Mouse (Mus musculus): Measurements from ENCODE around the gene Enc1.

Gene Enc1

DNA sequence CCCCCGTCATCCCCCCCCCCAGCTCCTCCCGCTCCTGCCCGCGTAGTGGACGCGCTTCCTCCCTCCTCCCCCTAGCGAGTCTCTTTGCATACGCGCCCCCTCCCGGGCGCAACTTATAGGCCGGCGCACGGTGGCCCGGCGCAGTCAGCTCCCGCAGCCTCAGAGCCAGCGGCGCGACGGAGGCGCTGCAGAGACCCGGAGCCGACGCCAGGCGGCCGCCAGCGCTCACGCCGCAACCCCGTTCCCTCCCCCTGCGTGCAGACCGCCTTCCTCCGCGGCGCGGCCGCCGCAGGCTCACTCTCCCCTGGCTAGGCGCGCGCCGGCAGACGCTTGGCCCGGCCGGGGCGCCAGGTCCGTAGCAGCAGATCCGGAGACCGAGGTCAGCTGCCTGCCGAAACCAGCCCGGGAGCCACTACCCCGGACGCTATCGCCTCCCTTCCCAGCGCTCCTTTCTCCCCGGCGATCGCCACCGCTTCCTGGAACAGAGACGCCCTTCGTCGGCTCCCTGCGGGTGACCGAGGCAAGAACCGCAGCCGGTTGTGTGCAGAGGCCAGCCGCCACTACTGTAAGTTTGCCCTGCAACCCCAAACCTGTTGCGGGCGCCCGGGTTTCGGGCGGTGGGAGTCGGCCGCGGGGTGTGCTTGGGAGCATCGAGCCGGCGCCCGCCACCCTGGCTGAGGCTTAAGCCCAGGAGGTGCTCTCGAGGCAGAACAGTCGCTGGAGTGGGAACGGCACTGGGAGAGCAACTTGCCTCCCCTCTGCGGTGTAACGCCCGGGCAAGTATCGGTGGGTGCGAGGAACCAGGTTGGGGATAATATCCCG lies at the start of gene Enc1:
Gene Enc1, plus strand, starts transcription at position 141 of the 822 bp plus-strand sequence.
- peak; percentile 94 for DNase-seq (ENCODE audit: low read depth)

DNA sequence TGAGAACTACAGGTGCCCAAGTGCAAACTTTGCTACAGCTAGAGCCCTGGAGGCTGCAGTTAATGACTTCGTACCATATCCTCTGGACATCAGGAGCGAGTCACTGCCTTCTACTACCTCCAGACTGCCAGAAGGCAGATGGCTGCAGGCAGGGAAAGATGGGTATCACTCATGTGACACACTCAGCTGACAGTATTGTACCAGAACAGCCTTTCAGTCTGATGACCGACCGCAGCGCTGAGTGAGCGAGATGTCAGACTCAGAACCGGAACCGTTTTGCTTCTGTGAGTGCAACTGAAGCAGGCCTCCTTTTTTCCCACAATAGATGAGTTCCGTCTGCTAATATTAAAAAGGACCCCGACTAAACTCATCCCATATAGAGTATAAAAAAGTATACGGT lies 48.3 kb upstream of the Enc1 start:
- DNase-seq (ENCODE audit: low read depth) = no peak

DNA sequence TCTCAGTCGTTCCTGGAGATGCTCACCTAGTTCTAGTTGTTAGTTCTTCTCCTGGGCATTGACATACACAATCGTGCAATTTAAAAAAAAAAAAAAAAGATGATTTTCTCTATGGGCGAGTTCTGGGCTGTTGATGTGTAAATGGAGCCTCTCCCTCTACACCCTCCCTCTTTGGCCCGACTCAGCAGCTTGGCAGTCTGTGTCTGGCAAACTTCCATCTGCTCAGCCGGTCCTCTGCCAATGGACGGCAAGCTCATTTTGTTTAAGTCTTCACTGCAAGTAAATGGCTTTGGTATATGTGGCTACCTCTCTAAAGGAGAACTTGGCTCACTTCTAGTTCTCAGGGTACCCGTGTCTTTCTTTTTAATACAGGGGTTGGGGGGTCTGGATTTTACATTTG lies 47.5 kb upstream of the Enc1 start:
- DNase-seq (ENCODE audit: low read depth) = no peak

DNA sequence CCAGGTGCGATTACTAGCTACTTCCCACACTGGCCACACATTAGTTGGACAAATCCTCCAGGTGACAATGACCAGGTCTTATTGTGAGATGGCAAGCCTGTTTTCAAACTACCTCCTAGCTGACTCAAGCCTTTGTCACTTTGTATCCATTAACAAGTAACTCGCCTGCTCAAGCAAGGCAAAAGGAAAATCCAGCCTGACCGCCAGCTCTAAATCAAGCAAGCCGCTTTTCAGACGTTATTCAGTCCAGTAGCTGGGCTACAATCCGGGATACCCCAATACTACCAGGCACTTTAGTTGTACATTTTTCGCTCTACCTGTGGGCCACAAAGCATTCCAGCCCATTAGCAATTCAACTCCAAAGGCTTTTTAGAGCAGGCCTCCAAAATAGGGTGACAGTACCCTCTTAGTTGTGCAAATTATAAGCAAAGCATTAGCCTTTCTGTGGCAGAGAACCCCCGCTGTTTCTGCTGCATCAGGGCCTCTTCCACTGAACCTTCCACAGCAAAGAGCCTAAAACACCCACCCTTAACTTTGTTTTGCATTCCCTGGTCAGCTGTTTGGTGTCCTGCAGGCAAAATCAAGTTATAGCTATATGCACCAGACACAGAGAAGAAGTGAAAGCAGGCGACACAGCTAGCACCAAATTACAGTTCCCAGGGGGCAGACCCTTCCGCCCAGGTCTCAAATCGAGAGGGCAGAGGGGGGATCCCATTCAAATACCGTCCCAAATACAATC lies 44.5 kb upstream of the Enc1 start:
- no peak for DNase-seq (ENCODE audit: low read depth)

DNA sequence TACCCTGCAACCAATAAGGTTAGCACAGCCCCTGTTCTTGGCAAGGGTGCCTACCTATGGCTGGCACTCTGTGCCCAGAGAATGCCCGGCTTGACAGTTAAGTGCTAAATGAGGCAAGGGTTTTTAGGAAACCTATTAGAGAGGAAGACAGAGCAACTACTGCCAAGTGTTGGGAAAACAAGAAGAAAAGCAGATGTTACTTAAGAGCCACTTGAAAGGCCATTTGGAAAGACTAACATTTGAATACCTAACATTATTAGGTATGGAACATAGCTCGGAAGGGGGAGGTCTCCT lies 44.0 kb upstream of the Enc1 start:
- DNase-seq (ENCODE audit: low read depth) = no peak

DNA sequence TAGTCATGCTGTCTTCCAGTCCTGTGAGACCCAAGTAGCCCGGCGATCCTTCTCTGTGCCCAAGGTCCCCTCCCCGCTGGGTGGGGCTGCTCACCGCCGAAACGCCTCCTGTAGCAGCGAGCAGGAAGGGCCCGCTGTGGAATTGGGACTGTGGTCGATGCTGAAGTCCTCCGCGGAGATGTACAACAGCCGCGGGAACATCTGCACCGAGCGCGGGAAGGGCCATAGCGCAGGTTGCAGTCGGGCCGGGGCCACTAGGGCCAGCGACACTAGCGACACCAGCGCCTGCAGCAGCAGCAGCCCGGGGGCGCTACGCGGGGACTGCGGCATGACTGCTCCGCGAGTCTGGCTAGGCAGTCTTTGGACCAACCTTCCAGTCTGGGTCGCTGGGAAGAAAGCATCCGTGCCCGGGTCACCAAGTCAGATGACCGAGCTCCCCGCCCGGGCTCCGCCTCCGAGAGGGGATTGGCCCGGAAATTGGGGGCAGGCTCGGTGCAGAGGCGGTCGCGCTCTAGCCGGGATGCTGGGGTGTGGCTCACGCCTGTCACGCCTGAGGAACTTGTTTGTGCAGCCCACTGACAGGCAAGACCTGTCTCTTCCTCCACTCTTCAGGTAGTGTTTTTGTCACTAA lies 42.9 kb upstream of the Enc1 start, which contains the start of gene Hexb:
Gene Hexb, minus strand, starts transcription at position 426 of the 631 bp plus-strand sequence.
- DNase-seq (ENCODE audit: low read depth) = peak; percentile 93

- no peak for DNase-seq (ENCODE audit: low read depth)
Observed at GRCm38 (mm10) chr13:97199123-97199522, 41.8 kb upstream of the Enc1 start.

GRCm38 (mm10) chr13:97201076-97201475 lies 39.8 kb upstream of the Enc1 start:
- no peak for DNase-seq (ENCODE audit: low read depth)

GRCm38 (mm10) chr13:97201896-97202295 lies 39.0 kb upstream of the Enc1 start:
- DNase-seq (ENCODE audit: low read depth) = no peak

DNA sequence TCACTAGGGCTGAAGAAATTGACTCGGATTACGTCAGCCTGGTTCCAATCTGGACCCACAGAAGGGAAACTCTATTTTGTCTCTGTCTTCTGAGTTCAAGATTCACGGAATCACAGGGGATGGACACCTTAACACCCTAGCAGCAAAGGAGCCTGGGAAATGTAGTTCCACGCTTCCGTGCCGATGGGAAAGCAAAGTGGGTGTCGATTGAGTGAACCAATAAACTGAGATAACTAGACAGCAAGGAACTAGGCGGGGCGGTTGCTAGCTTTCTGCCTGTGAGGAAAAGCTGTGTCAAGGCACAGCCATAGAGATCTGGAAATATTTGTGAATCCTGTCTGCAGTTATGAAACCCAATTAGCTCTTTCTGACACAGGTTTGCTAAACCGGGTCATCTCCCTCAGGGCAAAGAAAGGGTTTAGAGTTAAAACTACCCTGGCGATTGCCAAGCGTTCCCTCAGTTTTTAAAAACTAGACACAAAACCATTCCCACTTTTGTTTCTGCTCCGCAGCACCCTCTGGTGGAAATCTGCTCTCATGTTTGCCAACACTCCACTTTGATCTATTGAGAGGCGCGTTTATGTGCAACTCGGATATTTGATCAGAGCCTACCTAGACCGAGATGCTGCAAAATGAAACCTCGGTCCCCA lies 35.7 kb upstream of the Enc1 start:
- peak; percentile 93 for DNase-seq (ENCODE audit: low read depth)

- no peak for DNase-seq (ENCODE audit: low read depth)
Observed at GRCm38 (mm10) chr13:97206046-97206445, 34.9 kb upstream of the Enc1 start.

- DNase-seq (ENCODE audit: low read depth) = peak; percentile 13
Observed at GRCm38 (mm10) chr13:97207472-97208111, 33.3 kb upstream of the Enc1 start.

GRCm38 (mm10) chr13:97208112-97208478 lies 32.8 kb upstream of the Enc1 start:
- peak; percentile 88 for DNase-seq (ENCODE audit: low read depth)

GRCm38 (mm10) chr13:97208500-97209010 lies 32.4 kb upstream of the Enc1 start:
- DNase-seq (ENCODE audit: low read depth) = no peak

- DNase-seq (ENCODE audit: low read depth) = no peak
Observed at GRCm38 (mm10) chr13:97214583-97215268, 26.2 kb upstream of the Enc1 start.

- no peak for DNase-seq (ENCODE audit: low read depth)
Observed at GRCm38 (mm10) chr13:97215563-97215962, 25.3 kb upstream of the Enc1 start.

DNA sequence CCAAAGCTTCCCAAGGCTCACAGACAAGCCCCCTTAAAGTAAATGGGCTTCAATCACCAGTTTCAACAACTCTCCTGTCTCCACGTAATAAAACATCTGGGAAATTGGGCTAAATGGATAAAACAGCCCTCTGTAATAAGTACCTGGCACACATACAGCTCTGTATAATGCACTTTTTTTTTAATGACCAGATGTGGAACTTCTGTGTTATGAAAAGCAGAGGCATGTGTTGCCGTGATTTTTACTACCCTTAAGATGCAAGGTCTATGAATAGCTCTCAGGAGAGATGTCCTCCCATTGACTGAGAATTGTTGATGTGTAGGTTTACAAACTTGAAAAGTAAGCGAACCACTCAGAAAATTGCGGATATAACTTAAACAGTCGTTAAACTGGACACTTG lies 24.7 kb upstream of the Enc1 start:
- DNase-seq (ENCODE audit: low read depth) = no peak

DNA sequence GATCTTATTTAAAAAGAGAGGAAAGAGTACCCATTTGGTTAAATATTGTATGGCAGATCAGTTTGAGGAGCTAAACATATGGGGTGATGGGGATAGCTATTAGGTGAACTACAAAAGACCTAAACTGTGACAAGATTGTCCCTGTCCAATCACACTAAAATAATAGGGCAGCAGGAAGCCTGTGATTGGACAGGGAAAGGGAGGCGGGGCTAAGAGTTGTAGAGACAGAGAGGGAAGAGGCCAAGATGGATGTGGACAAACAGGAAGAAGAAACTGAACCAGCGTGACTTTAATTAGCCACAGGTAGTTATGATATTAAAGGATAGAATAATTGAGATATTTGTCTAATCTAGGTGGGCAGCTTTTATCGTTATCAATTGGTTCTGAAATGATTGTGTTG lies 20.9 kb upstream of the Enc1 start:
- DNase-seq (ENCODE audit: low read depth) = no peak

DNA sequence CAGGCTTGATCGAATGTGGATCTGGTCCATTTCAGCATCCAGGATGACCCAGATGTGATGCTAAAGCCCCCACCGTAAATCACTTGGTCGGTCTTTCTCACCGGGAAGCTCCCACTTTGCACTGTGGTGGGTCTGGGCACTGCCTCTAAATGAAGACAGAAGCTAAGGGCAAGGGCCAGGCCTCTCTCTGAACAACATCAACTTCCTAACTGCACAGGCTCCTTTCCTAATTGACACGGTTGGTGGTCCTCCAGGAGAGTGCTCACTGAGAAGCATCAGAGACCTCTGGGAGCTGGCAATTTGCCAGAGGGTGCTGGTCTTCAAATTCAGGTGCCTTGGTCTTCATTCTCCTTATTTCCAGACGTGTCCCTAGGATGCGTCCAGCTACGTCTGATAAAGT lies 17.0 kb upstream of the Enc1 start:
- DNase-seq (ENCODE audit: low read depth) = no peak

GRCm38 (mm10) chr13:97224341-97224982 lies 16.4 kb upstream of the Enc1 start:
- no peak for DNase-seq (ENCODE audit: low read depth)

- no peak for DNase-seq (ENCODE audit: low read depth)
Observed at GRCm38 (mm10) chr13:97225130-97225529, 15.8 kb upstream of the Enc1 start.
